Mouse (Mus musculus) CH12.LX (cell line): Measurements from ENCODE around the gene Myo1h.

Experiments
- BHLHE40 ChIP-seq: IDR thresholded peaks from 2 replicates; pipeline ENCODE4 v1.6.1; 2011; ENCODE audit warnings: mild to moderate bottlenecking, low read depth, low read length, improper control_type of control experiment
- CTCF ChIP-seq, 2 experiments: IDR thresholded peaks in 1 of 2; conservative IDR thresholded peaks in 1 of 2; 2 replicates each; pipeline ENCODE4 v1.5.1; 2011 to 2012; ENCODE audit warnings: low read depth in 2 of 2, low read length in 2 of 2, improper control_type of control experiment in 1 of 2, inconsistent platforms in 1 of 2, mild to moderate bottlenecking in 1 of 2, moderate library complexity in 1 of 2
- E2F4 ChIP-seq: IDR thresholded peaks from 2 replicates; pipeline ENCODE4 v1.6.1; 2011; ENCODE audit warnings: low read depth, low read length, improper control_type of control experiment; ENCODE audit not compliant: insufficient replicate concordance
- EP300 ChIP-seq: IDR thresholded peaks from 2 replicates; pipeline ENCODE4 v1.6.1; 2011; ENCODE audit warnings: low read length, improper control_type of control experiment
- MAX ChIP-seq: IDR thresholded peaks from 2 replicates; pipeline ENCODE4 v1.6.1; 2011; ENCODE audit warnings: low read length, improper control_type of control experiment
- POLR2A ChIP-seq: IDR thresholded peaks from 2 replicates; pipeline ENCODE4 v1.6.1; 2011; ENCODE audit warnings: low read depth, mild to moderate bottlenecking, improper control_type of control experiment, low read length
- TCF12 ChIP-seq: IDR thresholded peaks from 2 replicates; pipeline ENCODE4 v1.6.1; 2014; ENCODE audit warnings: low read depth, mild to moderate bottlenecking, inconsistent platforms, low read length, improper control_type of control experiment
- ZMIZ1 ChIP-seq: IDR thresholded peaks from 2 replicates; pipeline ENCODE4 v1.6.1; 2012; ENCODE audit warnings: low read depth, mild to moderate bottlenecking, inconsistent platforms, low read length, improper control_type of control experiment

GRCm38 (mm10) chr5:114373581-114373980 is 84.6 kb downstream of the Myo1h start:
- TF ChIP-seq CTCF (conservative IDR thresholded peaks at IDR 0.05 in 1 of 2, IDR thresholded peaks at IDR 0.05 in 1 of 2; ENCODE audit: low read depth in 2 of 2, low read length in 2 of 2) = no peak
- TF ChIP-seq POLR2A = no peak
- no peak for TF ChIP-seq MAX
- TF ChIP-seq EP300 = no peak
- no peak for TF ChIP-seq BHLHE40
- TF ChIP-seq E2F4 = no peak
- no peak for TF ChIP-seq TCF12
- no peak for TF ChIP-seq ZMIZ1
